Mouse (Mus musculus): ENCODE measurements around the gene Dnajb7.

Gene Dnajb7

GRCm38 (mm10) chr15:81364271-81364670, 43.8 kb downstream of the Dnajb7 start:
- DNase-seq: no peak

- DNase-seq: no peak
Measured at GRCm38 (mm10) chr15:81362501-81362900, 45.6 kb downstream of the Dnajb7 start.

DNA sequence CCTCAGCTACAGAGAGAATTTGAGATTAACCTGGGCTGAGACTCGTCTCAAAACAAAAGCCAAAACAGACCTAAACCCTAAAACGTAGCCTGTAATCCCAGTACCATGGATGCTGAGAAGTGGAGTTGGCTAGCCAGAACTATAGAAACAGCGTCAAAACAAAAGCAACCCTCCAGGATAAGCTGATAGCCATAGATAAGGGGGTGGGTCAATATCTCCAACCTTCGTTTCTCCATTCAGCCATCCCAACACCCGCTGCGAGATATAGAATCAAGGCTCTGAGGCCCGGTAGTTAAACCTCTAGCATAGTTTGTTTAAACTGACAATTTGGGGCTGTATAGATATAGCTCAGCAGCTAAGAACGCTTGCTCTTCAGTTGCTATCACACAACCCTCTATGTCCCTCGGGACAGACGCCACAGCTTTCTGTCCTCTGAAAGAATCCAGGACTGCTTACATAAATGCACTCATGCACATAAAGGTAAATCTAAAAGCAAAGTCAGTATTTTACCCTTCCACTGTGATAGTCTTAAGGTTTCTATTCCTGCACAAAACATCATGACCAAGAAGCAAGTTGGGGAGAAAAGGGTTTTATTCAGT, 46.6 kb downstream of the Dnajb7 start:
- DNase-seq: no peak

GRCm38 (mm10) chr15:81361022-81361404, 47.1 kb downstream of the Dnajb7 start:
- DNase-seq: no peak

- peak; percentile 94 to 95 for DNase-seq
Measured at GRCm38 (mm10) chr15:81360345-81361021, 47.6 kb downstream of the Dnajb7 start, which contains the start of gene Slc25a17. TSS of gene Slc25a17 (minus strand) at chr15:81360812.

GRCm38 (mm10) chr15:81359421-81359820, 48.7 kb downstream of the Dnajb7 start:
- no peak for DNase-seq

DNA sequence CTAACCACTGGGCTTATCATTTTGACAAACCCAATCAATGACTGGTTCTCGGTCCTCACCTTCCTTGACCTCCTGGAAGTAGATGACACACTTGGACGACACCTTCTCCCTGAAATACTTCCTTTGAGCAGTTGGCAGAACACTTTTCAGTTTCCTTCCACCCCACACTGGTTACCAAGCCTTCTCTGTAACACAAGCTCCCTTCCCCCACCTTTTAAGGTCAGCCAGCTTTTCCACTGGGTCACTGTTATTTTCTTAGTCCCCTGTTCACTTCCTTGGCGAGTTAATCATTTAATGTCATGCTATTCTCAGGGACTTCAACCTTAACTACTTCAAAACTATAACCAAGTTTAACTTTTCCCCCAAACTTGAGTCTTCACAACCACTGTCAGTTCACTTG, 49.2 kb downstream of the Dnajb7 start:
- no peak for DNase-seq

DNA sequence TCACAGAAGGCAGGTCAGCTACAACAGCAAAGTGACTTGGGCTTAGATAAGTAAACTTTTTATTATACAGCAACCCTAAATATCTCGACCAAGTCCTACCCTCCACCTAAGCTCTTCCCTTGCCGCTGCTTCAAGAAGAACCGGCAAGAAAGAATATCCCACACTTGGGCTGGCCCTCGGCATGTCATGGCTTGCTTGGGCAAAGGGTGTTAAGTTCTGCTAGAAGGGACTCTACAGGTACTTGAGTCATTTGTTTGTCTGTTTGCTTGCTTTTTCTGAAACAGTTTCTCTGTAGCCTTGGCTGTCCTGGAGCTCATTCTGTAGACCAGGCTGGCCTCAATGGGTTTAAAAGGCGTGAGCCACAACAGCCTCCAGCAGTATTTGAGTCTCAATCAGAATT, 51.2 kb downstream of the Dnajb7 start:
- no peak for DNase-seq
